Mouse (Mus musculus): ENCODE results near the gene Trio. TPM values are rescaled to one million over a fixed set of nuclear protein-coding genes. Genes with fewer than 3 reads are reported as not detected.

Trio gene
- polyA plus RNA-seq, 1 experiment = 187 TPM

GRCm38 (mm10) chr15:27894112-27894511 lies 131.5 kb downstream of the Trio start:
- WGBS = 86% methylated on average over 12 of the region's 12 CpGs
- TF ChIP-seq CTCF (IDR thresholded peaks at IDR 0.05; ENCODE audit: borderline replicate concordance, insufficient read depth, low read depth, low read length) (no peak), POLR2A (IDR thresholded peaks at IDR 0.05; ENCODE audit: borderline replicate concordance, insufficient read depth, low read length) (no peak)
- peaks cover 5% of the 10 kb centered on the region for H3K4me1 ChIP-seq (ENCODE audit: control insufficient read depth, insufficient read depth, low read length)
- H3K27me3 ChIP-seq (ENCODE audit: control insufficient read depth, insufficient read depth, low read length) = no peaks in the 10 kb centered on the region
- H3K27ac ChIP-seq (ENCODE audit: insufficient read depth, low read length) = no peak overlapping the region
- no peak for DNase-seq
- no peak overlapping the region for H3K4me3 ChIP-seq (replicated peaks; ENCODE audit: insufficient read depth, low read depth, low read length)

DNA sequence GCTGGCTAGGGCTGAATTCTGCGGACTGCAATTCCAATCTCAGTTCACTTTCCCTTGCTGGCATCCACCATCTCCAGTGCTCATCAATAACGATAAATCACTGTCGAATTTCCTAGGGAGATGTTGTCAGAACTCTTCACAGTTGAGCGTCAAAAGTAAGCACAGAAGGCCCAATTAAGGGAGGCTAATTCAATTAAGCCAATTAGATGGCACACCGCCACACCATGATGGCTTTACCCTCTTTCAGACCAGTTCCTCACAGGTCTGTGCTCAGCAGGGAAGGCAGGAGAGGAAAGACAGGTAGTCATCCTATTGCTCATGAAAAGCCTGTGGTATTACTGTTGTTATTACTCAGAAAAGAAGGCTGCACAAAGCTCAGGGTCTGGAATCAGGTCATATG lies 133.6 kb downstream of the Trio start:
- H3K4me3 ChIP-seq (replicated peaks; ENCODE audit: insufficient read depth, low read depth, low read length) = no peak overlapping the region
- no peak for TF ChIP-seq POLR2A (IDR thresholded peaks at IDR 0.05; ENCODE audit: borderline replicate concordance, insufficient read depth, low read length)
- TF ChIP-seq CTCF (IDR thresholded peaks at IDR 0.05; ENCODE audit: borderline replicate concordance, insufficient read depth, low read depth, low read length) = no peak
- H3K27ac ChIP-seq (ENCODE audit: insufficient read depth, low read length) = no peak overlapping the region
- WGBS = 16% methylated on average over 5 of the region's 5 CpGs
- no peaks in the 10 kb centered on the region for H3K27me3 ChIP-seq (ENCODE audit: control insufficient read depth, insufficient read depth, low read length)
- peaks cover 5% of the 10 kb centered on the region; the same call in 1 of the 2 replicates for H3K4me1 ChIP-seq (ENCODE audit: control insufficient read depth, insufficient read depth, low read length)
- DNase-seq = peak in 1 of 2 experiments; percentile 46

GRCm38 (mm10) chr15:27890666-27891065 lies 135.0 kb downstream of the Trio start:
- Histone ChIP-seq H3K4me3 (replicated peaks; ENCODE audit: insufficient read depth, low read depth, low read length) (no peak overlapping the region), H3K4me1 (ENCODE audit: control insufficient read depth, insufficient read depth, low read length) (peaks cover 5% of the 10 kb centered on the region; the same call in 1 of the 2 replicates), H3K27me3 (ENCODE audit: control insufficient read depth, insufficient read depth, low read length) (no peaks in the 10 kb centered on the region), H3K27ac (ENCODE audit: insufficient read depth, low read length) (no peak overlapping the region)
- TF ChIP-seq POLR2A (IDR thresholded peaks at IDR 0.05; ENCODE audit: borderline replicate concordance, insufficient read depth, low read length) (no peak), CTCF (IDR thresholded peaks at IDR 0.05; ENCODE audit: borderline replicate concordance, insufficient read depth, low read depth, low read length) (no peak)
- WGBS = 35% methylated on average over 5 of the region's 5 CpGs
- no peak for DNase-seq

GRCm38 (mm10) chr15:27888153-27888552 lies 137.5 kb downstream of the Trio start:
- no peak for DNase-seq
- WGBS = 55% methylated on average over 13 of the region's 13 CpGs
- Histone ChIP-seq H3K4me3 (replicated peaks; ENCODE audit: insufficient read depth, low read depth, low read length) (no peak overlapping the region), H3K4me1 (ENCODE audit: control insufficient read depth, insufficient read depth, low read length) (peaks cover 5% of the 10 kb centered on the region; the same call in 1 of the 2 replicates), H3K27me3 (ENCODE audit: control insufficient read depth, insufficient read depth, low read length) (no peaks in the 10 kb centered on the region), H3K27ac (ENCODE audit: insufficient read depth, low read length) (no peak overlapping the region)
- TF ChIP-seq CTCF (IDR thresholded peaks at IDR 0.05; ENCODE audit: borderline replicate concordance, insufficient read depth, low read depth, low read length) (0 out of 2 replicates have a peak, but pooled peaks have one; percentile 14), POLR2A (IDR thresholded peaks at IDR 0.05; ENCODE audit: borderline replicate concordance, insufficient read depth, low read length) (no peak)

- no peak for TF ChIP-seq CTCF (IDR thresholded peaks at IDR 0.05; ENCODE audit: borderline replicate concordance, insufficient read depth, low read depth, low read length)
- no peak for TF ChIP-seq POLR2A (IDR thresholded peaks at IDR 0.05; ENCODE audit: borderline replicate concordance, insufficient read depth, low read length)
- Histone ChIP-seq H3K27ac (ENCODE audit: insufficient read depth, low read length) (no peak overlapping the region), H3K4me1 (ENCODE audit: control insufficient read depth, insufficient read depth, low read length) (no peaks in the 10 kb centered on the region; the same call in 1 of the 2 replicates), H3K27me3 (ENCODE audit: control insufficient read depth, insufficient read depth, low read length) (no peaks in the 10 kb centered on the region), H3K4me3 (replicated peaks; ENCODE audit: insufficient read depth, low read depth, low read length) (no peak overlapping the region)
- DNase-seq = no peak
- WGBS = 81% methylated on average over 6 of the region's 6 CpGs
These were observed 138.7 kb downstream of the Trio start for GRCm38 (mm10) chr15:27886992-27887391.

DNA sequence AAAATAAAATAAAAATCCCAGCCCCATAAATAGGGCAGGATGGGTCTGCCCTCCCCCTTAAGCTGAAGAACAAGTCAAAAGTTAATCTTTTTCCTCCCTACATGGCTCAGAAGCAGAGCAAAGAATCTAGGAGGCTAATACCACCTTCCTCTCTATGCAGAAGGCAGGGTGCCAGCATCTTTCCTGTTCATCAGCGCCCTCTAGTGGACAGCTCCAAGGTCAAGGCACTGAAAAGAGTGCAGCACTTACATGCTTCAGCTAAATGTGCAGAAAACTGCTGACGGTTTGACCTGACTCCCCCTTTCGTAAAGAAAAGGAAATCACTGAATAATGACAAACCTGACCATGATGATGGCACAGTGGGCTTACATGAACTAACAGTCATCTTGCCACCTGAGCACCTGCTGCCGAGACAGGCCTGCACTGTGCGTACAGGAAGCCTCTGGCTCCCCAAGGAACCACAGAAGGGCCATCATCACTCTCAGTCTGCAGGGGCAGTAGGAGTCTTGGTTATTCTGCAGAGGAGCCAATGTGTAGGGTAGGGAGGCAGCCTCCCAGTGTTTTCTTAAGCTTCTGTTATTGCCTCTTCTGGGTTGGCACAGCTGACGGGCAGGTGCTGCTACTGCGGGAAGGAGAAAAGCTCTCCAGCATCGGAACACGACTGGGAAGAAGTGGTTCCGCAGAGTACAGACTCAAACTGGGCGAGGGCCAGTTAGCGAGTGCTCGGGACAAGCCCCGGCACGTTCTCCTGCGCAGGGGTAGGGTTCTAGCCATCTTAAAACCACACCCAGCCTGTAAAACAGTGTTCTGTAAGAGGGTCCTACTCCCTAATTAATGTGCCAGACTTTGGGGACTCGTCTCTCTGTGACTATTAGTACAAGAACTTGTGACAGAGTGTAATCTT lies 141.0 kb downstream of the Trio start:
- Histone ChIP-seq H3K4me3 (replicated peaks; ENCODE audit: insufficient read depth, low read depth, low read length) (no peak overlapping the region), H3K27ac (ENCODE audit: insufficient read depth, low read length) (no peak overlapping the region), H3K27me3 (ENCODE audit: control insufficient read depth, insufficient read depth, low read length) (no peaks in the 10 kb centered on the region), H3K4me1 (ENCODE audit: control insufficient read depth, insufficient read depth, low read length) (no peaks in the 10 kb centered on the region)
- peak; percentile 85 for TF ChIP-seq CTCF (IDR thresholded peaks at IDR 0.05; ENCODE audit: borderline replicate concordance, insufficient read depth, low read depth, low read length)
- TF ChIP-seq POLR2A (IDR thresholded peaks at IDR 0.05; ENCODE audit: borderline replicate concordance, insufficient read depth, low read length) = no peak
- peak; percentile 72 to 81 for DNase-seq
- WGBS = 67% methylated on average over 17 of the region's 17 CpGs

DNA sequence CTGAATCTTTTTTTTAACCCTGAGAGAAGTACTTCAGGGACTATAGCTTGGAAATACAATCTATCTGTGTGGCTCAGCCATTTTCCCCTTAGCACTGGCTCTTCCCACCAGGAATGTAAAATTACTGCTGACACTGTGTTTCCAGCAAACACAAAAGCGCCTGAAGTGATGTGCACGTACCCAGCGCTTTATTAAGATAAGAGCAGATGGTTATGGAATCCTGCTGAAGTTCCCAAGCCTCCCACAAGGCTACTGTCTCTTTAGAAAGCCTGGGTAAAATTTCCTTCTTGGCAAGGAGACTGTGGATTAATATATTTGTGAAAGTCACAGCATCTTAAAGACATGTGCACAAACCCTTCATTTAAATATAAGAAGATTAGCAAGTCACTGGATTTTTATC lies 141.8 kb downstream of the Trio start:
- H3K27me3 ChIP-seq (ENCODE audit: control insufficient read depth, insufficient read depth, low read length) = no peaks in the 10 kb centered on the region
- TF ChIP-seq POLR2A (IDR thresholded peaks at IDR 0.05; ENCODE audit: borderline replicate concordance, insufficient read depth, low read length) = no peak
- no peak for TF ChIP-seq CTCF (IDR thresholded peaks at IDR 0.05; ENCODE audit: borderline replicate concordance, insufficient read depth, low read depth, low read length)
- H3K27ac ChIP-seq (ENCODE audit: insufficient read depth, low read length) = no peak overlapping the region
- H3K4me1 ChIP-seq (ENCODE audit: control insufficient read depth, insufficient read depth, low read length) = no peaks in the 10 kb centered on the region
- H3K4me3 ChIP-seq (replicated peaks; ENCODE audit: insufficient read depth, low read depth, low read length) = no peak overlapping the region
- DNase-seq = no peak
- 21% methylated on average over 3 of the region's 3 CpGs for WGBS

DNA sequence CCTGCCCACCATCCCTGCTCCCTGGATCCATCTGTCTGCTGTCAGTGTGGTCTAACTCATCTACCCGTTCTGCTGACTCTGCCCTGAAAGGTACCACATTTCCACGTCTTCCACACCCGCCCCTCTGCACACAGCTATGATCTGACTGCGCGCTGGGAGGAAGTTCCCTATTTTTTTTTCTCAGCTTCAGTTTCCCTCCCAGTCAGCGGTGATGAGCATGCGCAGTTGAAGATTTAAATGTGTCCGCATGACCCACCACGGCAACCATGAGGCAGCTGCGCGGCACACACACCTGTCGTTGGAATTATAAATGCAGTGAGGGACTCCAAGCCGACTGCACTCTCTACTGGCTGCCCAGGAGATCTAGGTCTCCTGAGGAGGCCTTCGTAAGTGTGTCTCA lies 142.8 kb downstream of the Trio start:
- Histone ChIP-seq H3K27ac (ENCODE audit: insufficient read depth, low read length) (no peak overlapping the region), H3K4me1 (ENCODE audit: control insufficient read depth, insufficient read depth, low read length) (no peaks in the 10 kb centered on the region)
- WGBS = 89% methylated on average over 14 of the region's 14 CpGs

More for the DNA sequence above, 142.8 kb downstream of the Trio start:
- TF ChIP-seq POLR2A (IDR thresholded peaks at IDR 0.05; ENCODE audit: borderline replicate concordance, insufficient read depth, low read length) = no peak
- TF ChIP-seq CTCF (IDR thresholded peaks at IDR 0.05; ENCODE audit: borderline replicate concordance, insufficient read depth, low read depth, low read length) = no peak
- H3K27me3 ChIP-seq (ENCODE audit: control insufficient read depth, insufficient read depth, low read length) = no peaks in the 10 kb centered on the region
- no peak for DNase-seq
- H3K4me3 ChIP-seq (replicated peaks; ENCODE audit: insufficient read depth, low read depth, low read length) = no peak overlapping the region
